Mouse (Mus musculus) kidney, embryonic 14.5 days (tissue): ENCODE data around the gene Srsf1. TPM values are rescaled to one million over a fixed set of nuclear protein-coding genes. Genes with fewer than 3 reads are reported as not detected.
A peak's percentile ranks its signal among the peaks of the same experiment; 100 is the strongest.

Experiments
- ATAC-seq: fragments of 200-750 bp; cut with Nextera tagmentation; 2 replicates; pipeline ENCODE4 v1.8.0; 2017; ENCODE audit warnings: moderate number of reproducible peaks, mild to moderate bottlenecking, moderate TSS enrichment, moderate library complexity; ENCODE audit not compliant: low FRiP score, low TSS enrichment
- H3K27ac ChIP-seq: fragments of 300-500 bp; sonication (generic); 2 replicates; pipeline ENCODE4 v1.5.1; 2014; ENCODE audit warnings: low read depth, mild to moderate bottlenecking, low read length, moderate library complexity, mixed read lengths
- H3K27me3 ChIP-seq: fragments of 300-500 bp; sonication (generic); 2 replicates; pipeline ENCODE4 v1.6.1; 2014; ENCODE audit warnings: mild to moderate bottlenecking, low read length; ENCODE audit not compliant: control insufficient read depth, insufficient read depth
- H3K36me3 ChIP-seq: fragments of 300-500 bp; sonication (generic); 2 replicates; pipeline ENCODE4 v1.6.1; 2014; ENCODE audit warnings: low read length, mixed read lengths; ENCODE audit not compliant: control insufficient read depth, insufficient read depth
- H3K4me1 ChIP-seq: fragments of 300-500 bp; sonication (generic); 2 replicates; pipeline ENCODE4 v1.6.1; 2014; ENCODE audit warnings: low read length, mixed read lengths; ENCODE audit not compliant: control insufficient read depth, insufficient read depth
- H3K4me2 ChIP-seq: fragments of 300-500 bp; sonication (generic); replicated peaks from 2 replicates; pipeline ENCODE4 v1.6.1; 2014; ENCODE audit warnings: low read depth, mild to moderate bottlenecking, low read length
- H3K4me3 ChIP-seq: fragments of 300-500 bp; sonication (generic); 2 replicates; pipeline ENCODE4 v1.5.1; 2014; ENCODE audit warnings: mild to moderate bottlenecking, low read length
- H3K9ac ChIP-seq: fragments of 300-500 bp; sonication (generic); 2 replicates; pipeline ENCODE4 v1.6.1; 2014; ENCODE audit warnings: low read depth, mild to moderate bottlenecking, low read length, moderate library complexity
- H3K9me3 ChIP-seq: fragments of 300-500 bp; sonication (generic); 2 replicates; pipeline ENCODE4 v1.6.1; 2016; ENCODE audit warnings: low read length; ENCODE audit not compliant: control insufficient read depth
- WGBS: fragments of 180-500 bp; shearing (Covaris S2); extraction: QIAGEN DNeasy Blood & Tissue Kit; methylation state at CpG from one replicate; pipeline ENCODE4 v1.1.7; 2014; 5-methylcytosine and 5-hydroxymethylcytosine counted together
- polyA plus RNA-seq: library from polyadenylated mRNA; unstranded; fragments of >200 nt; fragmentation: Nextera tagmentation; extraction: Ambion mirVana; gene quantifications from 2 replicates; pipeline ENCODE4 v1.2.1, GENCODE M21; 2014

Srsf1 gene
- polyA plus RNA-seq, 1 experiment from 2014 or later = 432 TPM

DNA sequence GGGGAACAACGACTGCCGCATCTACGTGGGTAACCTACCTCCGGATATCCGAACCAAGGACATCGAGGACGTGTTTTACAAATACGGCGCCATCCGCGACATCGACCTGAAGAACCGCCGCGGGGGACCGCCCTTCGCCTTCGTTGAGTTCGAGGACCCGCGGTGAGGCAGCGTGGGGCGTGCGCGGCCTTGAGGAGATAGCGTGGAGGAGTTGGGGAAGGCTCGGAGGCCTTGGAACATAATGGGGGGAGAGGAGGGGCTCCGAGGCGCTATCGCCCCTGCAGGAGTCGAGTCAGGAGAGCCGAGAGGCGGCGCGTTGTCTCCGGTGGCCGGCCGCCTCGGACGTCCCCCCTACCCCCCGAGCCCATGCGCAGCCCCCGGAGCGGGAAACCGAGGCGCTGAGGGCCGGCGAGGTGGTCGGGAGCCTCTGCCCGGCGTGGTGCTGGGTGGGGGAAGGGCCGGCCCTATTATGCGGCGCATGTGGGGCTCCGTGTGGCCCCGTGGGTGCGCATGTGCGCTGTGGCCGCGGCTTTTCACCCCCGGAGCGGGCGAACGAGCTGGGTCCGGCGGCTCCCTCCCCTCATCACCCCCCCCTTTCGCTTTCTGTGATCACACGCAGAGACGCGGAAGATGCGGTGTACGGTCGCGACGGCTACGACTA lies 828 bp downstream of the Srsf1 start:
- Histone ChIP-seq H3K27me3 (no peaks in the 10 kb centered on the region), H3K27ac (peak overlapping the region; percentile 100), H3K4me2 (peak overlapping the region; percentile 91), H3K9ac (peak overlapping the region; percentile 100), H3K36me3 (peaks cover 39% of the 10 kb centered on the region), H3K4me1 (peaks cover 12% of the 10 kb centered on the region), H3K9me3 (no peaks in the 10 kb centered on the region), H3K4me3 (peak overlapping the region; percentile 99)
- WGBS = under 1% methylated on average over 60 of the region's 76 CpGs
- ATAC-seq = peak; percentile 68

- ATAC-seq = no peak
- Histone ChIP-seq H3K4me1 (peaks cover 12% of the 10 kb centered on the region), H3K36me3 (peaks cover 41% of the 10 kb centered on the region), H3K27ac (peak overlapping the region; percentile 100; the same call in 1 of the 2 replicates), H3K9me3 (no peaks in the 10 kb centered on the region), H3K27me3 (no peaks in the 10 kb centered on the region), H3K4me3 (peak overlapping the region; percentile 99), H3K4me2 (peak overlapping the region; percentile 91), H3K9ac (peak overlapping the region; percentile 100)
- WGBS = 19% methylated on average over 26 of the region's 26 CpGs
Observed at GRCm38 (mm10) chr11:88048961-88049670, 1.9 kb downstream of the Srsf1 start.

GRCm38 (mm10) chr11:88049732-88050131 lies 2.6 kb downstream of the Srsf1 start:
- Histone ChIP-seq H3K4me3 (peak overlapping the region; percentile 99), H3K36me3 (peaks cover 41% of the 10 kb centered on the region), H3K9ac (peak overlapping the region; percentile 100; the same call in 1 of the 2 replicates)

GRCm38 (mm10) chr11:88052638-88053037 lies 5.5 kb downstream of the Srsf1 start:
- Histone ChIP-seq H3K4me3 (no peak overlapping the region), H3K9me3 (no peaks in the 10 kb centered on the region), H3K4me1 (peaks cover 10% of the 10 kb centered on the region), H3K4me2 (no peak overlapping the region), H3K27me3 (no peaks in the 10 kb centered on the region), H3K9ac (no peak overlapping the region), H3K27ac (no peak overlapping the region), H3K36me3 (peaks cover 44% of the 10 kb centered on the region)
- WGBS = 90% methylated on average over 4 of the region's 4 CpGs
- no peak for ATAC-seq

More at GRCm38 (mm10) chr11:88049732-88050131, 2.6 kb downstream of the Srsf1 start:
- H3K27me3 ChIP-seq = no peaks in the 10 kb centered on the region
- H3K27ac ChIP-seq = no peak overlapping the region
- no peaks in the 10 kb centered on the region for H3K9me3 ChIP-seq
- no peak for ATAC-seq
- peak overlapping the region; percentile 91 for H3K4me2 ChIP-seq
- H3K4me1 ChIP-seq = peaks cover 12% of the 10 kb centered on the region

- no peak overlapping the region for H3K9ac ChIP-seq
- H3K27me3 ChIP-seq = no peaks in the 10 kb centered on the region
- no peak for ATAC-seq
- H3K27ac ChIP-seq = no peak overlapping the region
- H3K4me1 ChIP-seq = peaks cover 10% of the 10 kb centered on the region
- no peaks in the 10 kb centered on the region for H3K9me3 ChIP-seq
- WGBS = 64% methylated on average over 3 of the region's 3 CpGs
- H3K4me3 ChIP-seq = no peak overlapping the region
- H3K4me2 ChIP-seq = no peak overlapping the region
- peaks cover 42% of the 10 kb centered on the region for H3K36me3 ChIP-seq
Observed at GRCm38 (mm10) chr11:88053821-88054220, 6.6 kb downstream of the Srsf1 start.

- H3K36me3 ChIP-seq = peaks cover 34% of the 10 kb centered on the region
- H3K27me3 ChIP-seq = no peaks in the 10 kb centered on the region
- ATAC-seq = peak; percentile 14; the same call in 1 of the 2 replicates
- no peak overlapping the region for H3K4me3 ChIP-seq
- no peaks in the 10 kb centered on the region for H3K9me3 ChIP-seq
- H3K27ac ChIP-seq = no peak overlapping the region
- H3K9ac ChIP-seq = no peak overlapping the region
- H3K4me2 ChIP-seq = no peak overlapping the region
- WGBS = 68% methylated on average over 1 of the region's 1 CpGs
- H3K4me1 ChIP-seq = peaks cover 5% of the 10 kb centered on the region
Observed at GRCm38 (mm10) chr11:88054589-88054988, 7.4 kb downstream of the Srsf1 start.

DNA sequence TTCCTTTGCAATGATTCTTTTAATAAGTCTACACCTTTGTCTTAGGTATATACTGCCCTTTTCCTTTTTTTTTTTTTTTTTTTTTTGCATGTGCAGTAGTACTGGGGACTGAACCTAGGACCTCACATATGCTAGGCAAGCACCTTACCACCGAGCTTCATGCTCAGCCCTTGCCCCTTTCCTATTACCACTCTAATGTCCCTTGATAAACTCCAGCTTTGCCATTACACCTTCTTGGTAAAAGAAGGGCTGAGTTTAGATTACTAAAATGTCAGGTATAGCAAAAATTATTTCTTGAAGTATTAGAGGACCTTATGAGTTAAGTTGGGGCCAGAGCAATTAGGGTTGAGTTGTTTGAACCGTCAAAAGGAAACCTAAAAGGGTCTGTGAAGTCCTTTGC lies 8.6 kb downstream of the Srsf1 start:
- ATAC-seq = no peak
- Histone ChIP-seq H3K9me3 (no peaks in the 10 kb centered on the region), H3K4me3 (no peak overlapping the region), H3K9ac (no peak overlapping the region), H3K36me3 (peaks cover 22% of the 10 kb centered on the region), H3K4me1 (peaks cover 4% of the 10 kb centered on the region), H3K4me2 (no peak overlapping the region), H3K27me3 (no peaks in the 10 kb centered on the region), H3K27ac (no peak overlapping the region)
- WGBS = 88% methylated on average over 2 of the region's 2 CpGs

DNA sequence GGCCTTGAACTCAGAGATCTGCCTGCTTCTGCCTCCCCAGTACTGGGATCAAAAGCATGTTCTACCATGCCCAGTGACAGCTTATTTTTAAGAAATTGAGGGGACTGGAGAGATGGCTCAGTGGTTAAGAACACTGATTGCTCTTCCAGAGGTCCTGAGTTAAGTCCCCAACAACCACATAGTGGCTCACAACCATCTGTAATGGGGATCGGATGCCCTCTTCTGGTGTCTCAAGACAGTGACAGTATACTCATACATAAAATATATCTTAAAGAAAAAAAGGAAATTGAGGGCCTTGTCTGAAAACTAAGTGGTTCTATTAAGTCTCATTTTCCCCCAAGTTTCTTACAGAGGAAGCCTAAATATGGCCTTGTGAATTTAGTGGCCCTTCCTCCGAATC lies 10.6 kb downstream of the Srsf1 start:
- WGBS = 73% methylated on average over 2 of the region's 2 CpGs
- no peak overlapping the region for H3K9ac ChIP-seq
- no peak overlapping the region for H3K4me3 ChIP-seq
- H3K27ac ChIP-seq = no peak overlapping the region
- H3K4me1 ChIP-seq = no peaks in the 10 kb centered on the region
- no peak overlapping the region for H3K4me2 ChIP-seq
- no peaks in the 10 kb centered on the region for H3K27me3 ChIP-seq
- no peaks in the 10 kb centered on the region for H3K9me3 ChIP-seq
- H3K36me3 ChIP-seq = peaks cover 7% of the 10 kb centered on the region
- ATAC-seq = no peak

DNA sequence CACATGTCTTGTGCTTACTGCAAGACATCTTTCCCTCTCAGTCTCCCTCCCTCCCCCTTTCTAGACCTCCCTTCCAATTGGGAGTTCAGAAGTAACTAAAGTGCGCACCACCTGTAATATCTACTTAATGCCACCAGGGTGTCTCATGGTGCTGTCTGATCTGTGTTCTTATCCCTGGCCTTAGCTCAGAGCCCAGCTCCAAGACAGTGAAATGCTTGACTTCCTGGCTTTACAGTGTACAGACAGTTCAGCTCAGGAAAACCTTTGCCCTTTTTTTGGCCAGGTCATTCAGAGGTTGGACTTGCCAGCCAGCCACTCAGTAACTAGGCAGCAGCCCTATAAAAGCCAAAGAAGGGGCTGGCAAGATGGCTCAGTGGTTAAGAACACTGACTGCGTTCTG lies 12.0 kb downstream of the Srsf1 start:
- Histone ChIP-seq H3K4me1 (no peaks in the 10 kb centered on the region), H3K4me3 (no peak overlapping the region), H3K36me3 (0 out of 2 replicates have a peak, but pooled peaks cover 3% of the 10 kb centered on the region), H3K9me3 (no peaks in the 10 kb centered on the region), H3K9ac (no peak overlapping the region), H3K27ac (no peak overlapping the region), H3K27me3 (no peaks in the 10 kb centered on the region), H3K4me2 (no peak overlapping the region)
- peak; percentile 82 for ATAC-seq
- WGBS = 44% methylated on average over 2 of the region's 2 CpGs
